Mouse (Mus musculus): ENCODE data around the gene Taar2.

- TF ChIP-seq CHD2 (IDR thresholded peaks at IDR 0.05; ENCODE audit: low read length) = no peak
- TF ChIP-seq EP300 (IDR thresholded peaks at IDR 0.05; ENCODE audit: low read length) = no peak
- no peak for TF ChIP-seq BHLHE40 (IDR thresholded peaks at IDR 0.05; ENCODE audit: low read depth, low read length)
- TF ChIP-seq ETS1 (conservative IDR thresholded peaks at IDR 0.05; ENCODE audit: low read depth, low read length) = no peak
- no peak for TF ChIP-seq POLR2A (IDR thresholded peaks at IDR 0.05; ENCODE audit: low read depth, low read length)
- no peak for TF ChIP-seq CTCF (conservative IDR thresholded peaks at IDR 0.05 in 1 of 2, IDR thresholded peaks at IDR 0.05 in 1 of 2; ENCODE audit: low read depth in 2 of 2, low read length in 2 of 2)
Measured at GRCm38 (mm10) chr10:23977958-23978357, 39.6 kb downstream of the Taar2 start.
